Mouse (Mus musculus) neural tube, embryonic 11.5 days (tissue): Measurements from ENCODE around the gene Tspan7. TPM values are rescaled to one million over a fixed set of nuclear protein-coding genes. Genes with fewer than 3 reads are reported as not detected.

ENCODE experiments used
- polyA plus RNA-seq: library from polyadenylated mRNA; unstranded; fragments of >200 nt; fragmentation: Nextera tagmentation; extraction: Ambion mirVana; gene quantifications from 2 replicates; pipeline ENCODE4 v1.2.1, GENCODE M21; 2014

The Tspan7 gene
- polyA plus RNA-seq, 1 experiment from 2014 or later: 119 TPM

Other genes starting within 250 kb of the Tspan7 start
- not detected in 2 replicates for gene Otc, start 232.9 kb upstream of the Tspan7 start, polyA plus RNA-seq
- gene Mid1ip1, start 229.9 kb downstream of the Tspan7 start, polyA plus RNA-seq: 38.2 and 42.6 TPM in 2 replicates